Mouse (Mus musculus) heart, postnatal 0 days (tissue): ENCODE measurements at regions not wholly inside any gene's neighbourhood (a gene's known extent, or its start where the extent isn't known, plus 50 kb on each side); places are given as distances from the start of the nearest gene placed in this dataset. TPM values are rescaled to one million over a fixed set of nuclear protein-coding genes. Genes with fewer than 3 reads are reported as not detected.

Source experiments
- ATAC-seq: fragments of 200-750 bp; cut with Nextera tagmentation; 2 replicates; pipeline ENCODE4 v1.8.0; 2017; ENCODE audit warnings: low read depth, moderate number of reproducible peaks, moderate library complexity; ENCODE audit not compliant: insufficient read depth
- DNase-seq: peaks from one replicate; pipeline ENCODE4 v3.0.0-alpha.2; 2016; ENCODE audit warnings: low spot score
- H3K27ac ChIP-seq: fragments of 300-500 bp; sonication (generic); 2 replicates; pipeline ENCODE4 v1.5.1; 2014; ENCODE audit warnings: low read depth, mild to moderate bottlenecking
- H3K27me3 ChIP-seq: fragments of 300-500 bp; sonication (generic); 2 replicates; pipeline ENCODE4 v1.6.1; 2014; ENCODE audit warnings: low read length, mixed read lengths; ENCODE audit not compliant: control insufficient read depth, insufficient read depth
- H3K36me3 ChIP-seq: fragments of 300-500 bp; sonication (generic); replicated peaks from 2 replicates; pipeline ENCODE4 v1.6.1; 2014; ENCODE audit warnings: low read length, mixed read lengths; ENCODE audit not compliant: control insufficient read depth, insufficient read depth
- H3K4me1 ChIP-seq: fragments of 300-500 bp; sonication (generic); 2 replicates; pipeline ENCODE4 v1.6.1; 2014; ENCODE audit warnings: antibody characterized with exemption; ENCODE audit not compliant: control insufficient read depth, insufficient read depth
- H3K4me2 ChIP-seq: fragments of 300-500 bp; sonication (generic); 2 replicates; pipeline ENCODE4 v1.6.1; 2014; ENCODE audit warnings: low read depth, mild to moderate bottlenecking, low read length, moderate library complexity
- H3K4me3 ChIP-seq: fragments of 300-500 bp; sonication (generic); 2 replicates; pipeline ENCODE4 v1.5.1; 2014; ENCODE audit warnings: low read depth, low read length
- H3K9ac ChIP-seq: fragments of 300-500 bp; sonication (generic); replicated peaks from 2 replicates; pipeline ENCODE4 v1.6.1; 2014; ENCODE audit warnings: low read depth, low read length, mixed read lengths
- H3K9me3 ChIP-seq: fragments of 300-500 bp; sonication (generic); replicated peaks from 2 replicates; pipeline ENCODE4 v1.6.1; 2016; ENCODE audit warnings: low read length; ENCODE audit not compliant: control insufficient read depth
- CTCF ChIP-seq: IDR thresholded peaks from 2 replicates; pipeline ENCODE4 v1.5.1; 2016; ENCODE audit warnings: antibody characterized with exemption, control low read depth, low read depth
- EP300 ChIP-seq: IDR thresholded peaks from 2 replicates; pipeline ENCODE4 v1.6.1; 2016; ENCODE audit warnings: antibody characterized with exemption, low read depth
- WGBS: fragments of 180-500 bp; shearing (Covaris S2); extraction: QIAGEN DNeasy Blood & Tissue Kit; methylation state at CpG from one replicate; pipeline ENCODE4 v1.1.7; 2014; 5-methylcytosine and 5-hydroxymethylcytosine counted together
- microRNA counts: library from miRNA; unstranded; fragments of <30 nt; microRNA quantifications from one replicate; lab custom pipeline; 2015
- microRNA-seq: library from miRNA; unstranded; fragments of <30 nt; microRNA quantifications from one replicate; pipeline ENCODE4, GENCODE M21; 2016

DNA sequence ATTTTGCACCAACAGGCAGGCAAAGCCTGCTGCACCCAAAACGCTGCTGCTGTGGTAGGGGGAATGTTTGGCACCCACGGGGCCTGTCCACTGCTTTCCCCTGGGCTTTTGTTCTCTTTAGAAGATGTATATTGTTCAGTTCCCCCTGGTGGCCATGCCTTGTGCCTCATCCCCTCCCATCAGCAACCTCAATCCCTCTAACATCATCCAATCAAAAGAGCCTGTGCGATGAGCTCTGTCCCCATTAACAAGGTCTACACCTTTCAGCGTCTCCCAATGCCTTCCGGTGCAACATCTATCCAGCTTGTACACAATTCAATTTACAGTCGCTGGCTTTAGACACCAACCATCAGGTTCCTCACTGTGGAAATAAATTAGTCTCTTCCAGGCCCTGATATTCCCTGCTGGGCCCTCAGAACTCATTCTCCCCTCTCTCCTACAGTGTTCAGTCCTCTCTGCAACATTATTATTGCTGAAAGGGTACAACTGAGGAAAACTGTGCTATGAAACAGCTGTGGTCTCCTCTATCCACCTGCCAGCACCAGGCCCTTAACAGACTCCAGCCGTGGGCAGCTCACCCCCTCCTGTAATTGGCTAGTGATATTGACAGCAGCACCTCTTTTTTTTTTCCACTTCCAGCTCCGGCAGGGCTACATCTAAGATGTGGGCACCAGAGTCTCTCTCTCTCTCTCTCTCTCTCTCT, 75.5 kb upstream of the Ankrd34c start:
- Histone ChIP-seq H3K4me3 (no peak overlapping the region), H3K27me3 (no peaks in the 10 kb centered on the region), H3K4me1 (no peaks in the 10 kb centered on the region), H3K9me3 (no peaks in the 10 kb centered on the region), H3K4me2 (no peak overlapping the region), H3K9ac (no peak overlapping the region), H3K27ac (no peak overlapping the region), H3K36me3 (no peaks in the 10 kb centered on the region)
- WGBS, result 60% methylated on average over 8 of the region's 8 CpGs
- ATAC-seq, result no peak
- TF ChIP-seq CTCF (no peak), EP300 (no peak)
- no peak for DNase-seq

DNA sequence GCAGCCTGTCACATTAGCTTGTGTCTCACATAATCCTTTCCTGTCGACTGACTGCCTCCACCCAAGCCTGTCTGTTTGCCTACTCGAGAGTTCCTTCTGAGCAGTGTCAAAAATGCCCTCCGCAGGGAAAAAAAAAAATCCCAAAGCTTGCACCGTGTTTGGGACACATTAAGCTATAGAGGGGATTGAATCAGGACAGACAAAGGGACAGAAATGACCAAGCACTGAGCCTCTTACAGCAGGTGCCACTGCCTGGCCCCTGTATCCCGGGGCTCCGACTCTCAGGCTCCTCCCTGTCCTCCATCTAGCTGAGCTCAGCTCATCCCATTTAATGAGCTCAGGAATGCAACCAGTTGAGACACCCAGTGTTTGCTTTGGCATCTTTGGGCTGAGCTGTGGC, 69.1 kb upstream of the Ankrd34c start:
- H3K4me3 ChIP-seq, result no peak overlapping the region
- DNase-seq (no peak), ATAC-seq (no peak)
- 49% methylated on average over 6 of the region's 6 CpGs for WGBS
- no peak overlapping the region for H3K9ac ChIP-seq
- TF ChIP-seq EP300 (no peak), CTCF (no peak)
- H3K36me3 ChIP-seq, result no peaks in the 10 kb centered on the region
- no peaks in the 10 kb centered on the region for H3K27me3 ChIP-seq
- H3K9me3 ChIP-seq, result no peaks in the 10 kb centered on the region
- H3K4me1 ChIP-seq, result no peaks in the 10 kb centered on the region
- no peak overlapping the region for H3K27ac ChIP-seq
- H3K4me2 ChIP-seq, result no peak overlapping the region

DNA sequence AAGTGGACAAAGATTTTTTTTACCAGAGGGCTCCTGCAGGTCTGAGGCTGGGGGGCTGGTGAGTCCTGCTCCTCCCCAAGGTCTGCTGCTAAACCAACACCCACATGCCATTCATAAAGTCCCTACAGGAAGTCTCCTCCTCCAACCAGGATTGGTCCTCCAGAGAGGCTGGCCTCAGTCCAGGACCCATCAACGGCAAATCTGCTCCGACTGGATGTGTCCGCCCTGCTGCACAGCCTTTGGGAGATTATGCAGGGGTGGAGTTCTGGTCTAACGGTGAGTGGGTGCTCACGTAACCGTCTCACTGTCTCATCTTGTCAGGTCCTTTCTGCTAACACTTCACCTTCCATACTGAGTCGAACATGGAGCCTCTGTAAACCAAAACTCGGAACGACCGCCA, 64.4 kb upstream of the Ankrd34c start:
- no peaks in the 10 kb centered on the region; the same call in 1 of the 2 replicates for H3K4me1 ChIP-seq
- 46% methylated on average over 10 of the region's 10 CpGs for whole genome bisulfite sequencing
- ATAC-seq (no peak), DNase-seq (peak; percentile 31)
- TF ChIP-seq CTCF, result no peak
- H3K27ac ChIP-seq, result no peak overlapping the region
- no peaks in the 10 kb centered on the region for H3K36me3 ChIP-seq
- H3K9me3 ChIP-seq, result no peaks in the 10 kb centered on the region
- no peak overlapping the region for H3K4me3 ChIP-seq
- H3K9ac ChIP-seq, result no peak overlapping the region
- H3K27me3 ChIP-seq, result no peaks in the 10 kb centered on the region
- peak overlapping the region; percentile 4; the same call in 1 of the 2 replicates for H3K4me2 ChIP-seq

DNA sequence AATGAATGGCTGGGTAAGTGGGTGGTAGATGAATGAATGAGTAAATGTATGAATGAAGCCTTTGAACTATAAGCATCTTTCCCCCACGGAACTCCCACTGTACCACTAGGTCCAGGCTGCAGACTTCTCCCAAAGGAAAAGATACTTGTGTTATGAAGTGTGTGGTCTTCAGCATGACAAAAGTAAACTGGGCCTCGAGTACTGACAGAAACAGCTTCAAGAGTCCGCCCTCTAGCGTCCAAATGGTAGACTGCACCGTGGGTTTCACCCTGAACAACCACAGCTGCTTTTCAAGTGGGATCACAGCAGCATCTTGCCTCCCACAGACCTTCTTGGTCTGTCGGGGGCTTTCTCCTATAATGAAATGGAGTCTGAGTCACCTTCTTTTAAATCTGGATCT, 54.7 kb upstream of the Ankrd34c start:
- no peak overlapping the region for H3K27ac ChIP-seq
- no peaks in the 10 kb centered on the region for H3K27me3 ChIP-seq
- no peak overlapping the region for H3K4me3 ChIP-seq
- TF ChIP-seq CTCF (peak; percentile 78), EP300 (no peak)
- no peak overlapping the region for H3K9ac ChIP-seq
- ATAC-seq (no peak), DNase-seq (no peak)
- WGBS, result 8% methylated on average over 6 of the region's 6 CpGs
- no peaks in the 10 kb centered on the region for H3K4me1 ChIP-seq
- no peaks in the 10 kb centered on the region for H3K36me3 ChIP-seq
- no peaks in the 10 kb centered on the region for H3K9me3 ChIP-seq
- H3K4me2 ChIP-seq, result no peak overlapping the region

DNA sequence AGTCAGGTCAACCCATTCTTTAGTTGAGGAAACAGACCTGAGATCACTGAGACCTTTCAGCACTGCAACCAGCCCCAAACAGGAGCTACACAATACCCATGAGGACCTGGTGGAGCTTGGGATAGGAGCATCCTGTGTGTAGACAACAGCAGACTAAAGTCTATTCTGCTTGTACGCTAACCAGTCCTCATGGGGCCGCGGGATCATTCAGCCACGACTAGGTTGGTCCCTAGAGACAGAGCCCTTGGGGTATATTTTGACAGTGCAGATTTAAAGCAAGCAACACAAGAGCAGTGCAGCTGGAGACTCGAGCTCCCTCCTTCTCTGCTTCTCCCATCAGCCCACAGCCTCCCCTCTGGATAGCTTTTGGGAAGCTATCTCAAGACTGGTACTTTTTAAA, 51.7 kb upstream of the Ankrd34c start:
- no peaks in the 10 kb centered on the region for H3K4me1 ChIP-seq
- ATAC-seq (no peak), DNase-seq (no peak)
- H3K9me3 ChIP-seq, result no peaks in the 10 kb centered on the region
- no peak overlapping the region for H3K9ac ChIP-seq
- H3K27me3 ChIP-seq, result no peaks in the 10 kb centered on the region
- no peaks in the 10 kb centered on the region for H3K36me3 ChIP-seq
- H3K4me3 ChIP-seq, result no peak overlapping the region
- TF ChIP-seq EP300 (no peak), CTCF (no peak)
- no peak overlapping the region for H3K4me2 ChIP-seq
- H3K27ac ChIP-seq, result no peak overlapping the region
- 58% methylated on average over 5 of the region's 5 CpGs for WGBS

DNA sequence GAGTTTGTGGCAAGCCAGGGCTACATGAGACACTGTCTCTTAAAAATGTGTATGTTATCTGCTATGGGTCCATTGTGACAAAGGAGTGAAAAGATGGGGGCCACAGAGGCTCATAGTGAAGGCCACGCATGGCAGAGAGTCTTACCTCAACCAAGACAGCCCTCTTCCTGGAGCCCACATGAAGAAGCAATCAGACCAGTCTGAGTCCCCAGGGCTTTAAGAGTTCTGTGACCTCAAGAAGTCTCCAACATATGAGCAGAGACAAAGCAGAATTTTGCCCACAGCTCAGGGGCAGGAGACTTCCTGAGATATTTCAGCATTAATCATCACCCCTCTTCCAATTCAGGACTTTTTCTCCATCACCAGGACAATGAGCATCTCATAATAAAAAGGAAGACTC, 50.4 kb upstream of the Ankrd34c start:
- Histone ChIP-seq H3K4me2 (no peak overlapping the region), H3K9me3 (no peaks in the 10 kb centered on the region), H3K27me3 (no peaks in the 10 kb centered on the region), H3K36me3 (no peaks in the 10 kb centered on the region), H3K27ac (no peak overlapping the region), H3K4me1 (no peaks in the 10 kb centered on the region), H3K9ac (no peak overlapping the region), H3K4me3 (no peak overlapping the region)
- TF ChIP-seq CTCF, result no peak
- TF ChIP-seq EP300, result no peak
- WGBS, result 63% methylated on average over 1 of the region's 1 CpGs
- DNase-seq (no peak), ATAC-seq (no peak)

MicroRNAs encoded in the stretch of these regions (microRNA counts, 519-probe panel; counts per million panel counts)
- microRNA mmu-miR-184 (lab: Ali Mortazavi, UCI), result not detected

Small RNA genes lying in the stretch of these regions (microRNA-seq; reads per million reads assigned to microRNA genes)
- 30.3 reads per million, percentile 42 among the genes with 10 or more reads in this experiment for gene Mir184
